ENCODE assay signal across 9 mouse cellular contexts in genomic region chr5:149143766-149144375, GRCm38 (mm10). TPM values are rescaled to one million over a fixed set of nuclear protein-coding genes. Genes with fewer than 3 reads are reported as not detected.
DNase-seq lines count a peak whose midpoint lies in the region; ATAC-seq and TF ChIP-seq lines count a peak whose summit lies in the region.
"Had no signal": no experiment of that assay in that cellular context is flagged by ENCODE, and none has a peak within 500 bp of the region (broad histone marks: within the 10 kb centered on the region; RNA-seq: fewer than 3 reads in every experiment).

No protein-coding gene starts in this region.

- H3K36me3 ChIP-seq in heart, embryonic 13.5 days, result no peaks in the 10 kb centered on the region
- no peaks in the 10 kb centered on the region for H3K36me3 ChIP-seq in heart, embryonic 10.5 days
- H3K36me3 ChIP-seq in embryonic facial prominence, embryonic 11.5 days (replicated peaks; ENCODE audit: control insufficient read depth, insufficient read depth, low read depth, low read length), result no peaks in the 10 kb centered on the region
- no peaks in the 10 kb centered on the region for H3K36me3 ChIP-seq in lung, embryonic 16.5 days (ENCODE audit: control insufficient read depth, insufficient read depth, low read length)
- no peaks in the 10 kb centered on the region for H3K36me3 ChIP-seq in hindbrain, embryonic 11.5 days (ENCODE audit: control insufficient read depth, insufficient read depth, low read length)
- H3K36me3 ChIP-seq: neural tube, embryonic 13.5 days had no signal

- TF ChIP-seq CTCF in layer of hippocampus, adult 2 months (conservative IDR thresholded peaks at IDR 0.05), result no peak

- no peak for DNase-seq in heart, embryonic 10.5 days (ENCODE audit: low spot score)
- DNase-seq in embryonic facial prominence, embryonic 11.5 days (ENCODE audit: low spot score), result peak; percentile 22
- peak; percentile 58 to 74 for DNase-seq in layer of hippocampus, adult 2 months (ENCODE audit: low spot score in 2 of 2)
- DNase-seq in urinary bladder, postnatal 25 days (ENCODE audit: low spot score), result peak; percentile 13
- DNase-seq in hindbrain, embryonic 11.5 days (ENCODE audit: low spot score), result no peak

- no peaks in the 10 kb centered on the region for H3K9me3 ChIP-seq in heart, embryonic 13.5 days
- H3K9me3 ChIP-seq in heart, embryonic 10.5 days, result no peaks in the 10 kb centered on the region
- no peaks in the 10 kb centered on the region for H3K9me3 ChIP-seq in embryonic facial prominence, embryonic 11.5 days (replicated peaks; ENCODE audit: control insufficient read depth, low read length)
- no peaks in the 10 kb centered on the region for H3K9me3 ChIP-seq in lung, embryonic 16.5 days (ENCODE audit: control insufficient read depth, low read length)
- H3K9me3 ChIP-seq in hindbrain, embryonic 11.5 days (ENCODE audit: control insufficient read depth, low read length), result no peaks in the 10 kb centered on the region
- H3K9me3 ChIP-seq: neural tube, embryonic 13.5 days had no signal

- no peak overlapping the region for H3K9ac ChIP-seq in heart, embryonic 13.5 days
- H3K9ac ChIP-seq in embryonic facial prominence, embryonic 11.5 days (replicated peaks; ENCODE audit: low read length), result no peak overlapping the region
- 0 out of 2 replicates have a peak overlapping the region, but pooled peaks have one; percentile 30 for H3K9ac ChIP-seq in lung, embryonic 16.5 days (ENCODE audit: low read length)
- H3K9ac ChIP-seq in hindbrain, embryonic 11.5 days (ENCODE audit: low read depth, low read length), result no peak overlapping the region
- H3K9ac ChIP-seq: neural tube, embryonic 13.5 days had no signal

- no peaks in the 10 kb centered on the region for H3K4me1 ChIP-seq in heart, embryonic 13.5 days
- H3K4me1 ChIP-seq in heart, embryonic 10.5 days, result no peaks in the 10 kb centered on the region; the same call in 1 of the 2 replicates
- no peaks in the 10 kb centered on the region for H3K4me1 ChIP-seq in embryonic facial prominence, embryonic 11.5 days (ENCODE audit: control insufficient read depth, insufficient read depth, low read length)
- H3K4me1 ChIP-seq in lung, embryonic 16.5 days (replicated peaks; ENCODE audit: control insufficient read depth, insufficient read depth, low read length), result no peaks in the 10 kb centered on the region
- no peaks in the 10 kb centered on the region for H3K4me1 ChIP-seq in hindbrain, embryonic 11.5 days (replicated peaks; ENCODE audit: control insufficient read depth, insufficient read depth, low read length)
- H3K4me1 ChIP-seq: neural tube, embryonic 13.5 days had no signal

- H3K4me2 ChIP-seq in heart, embryonic 13.5 days, result peak overlapping the region; percentile 20; the same call in 1 of the 2 replicates
- H3K4me2 ChIP-seq in embryonic facial prominence, embryonic 11.5 days (ENCODE audit: low read depth, low read length), result no peak overlapping the region
- H3K4me2 ChIP-seq in lung, embryonic 16.5 days (ENCODE audit: low read depth, low read length), result no peak overlapping the region
- H3K4me2 ChIP-seq in hindbrain, embryonic 11.5 days (replicated peaks; ENCODE audit: low read depth, low read length), result no peak overlapping the region
- H3K4me2 ChIP-seq: neural tube, embryonic 13.5 days had no signal

- peak overlapping the region; percentile 30 for H3K27ac ChIP-seq in heart, embryonic 13.5 days (replicated peaks)
- H3K27ac ChIP-seq in heart, embryonic 10.5 days, result no peak overlapping the region
- no peak overlapping the region for H3K27ac ChIP-seq in embryonic facial prominence, embryonic 11.5 days (replicated peaks; ENCODE audit: low read depth, low read length)
- H3K27ac ChIP-seq in layer of hippocampus, adult 2 months, result peak overlapping the region; percentile 74; the same call in 1 of the 2 replicates
- no peak overlapping the region for H3K27ac ChIP-seq in lung, embryonic 16.5 days (ENCODE audit: low read length)
- H3K27ac ChIP-seq in hindbrain, embryonic 11.5 days (ENCODE audit: low read depth, low read length), result no peak overlapping the region
- H3K27ac ChIP-seq: neural tube, embryonic 13.5 days had no signal

- no peak overlapping the region for H3K4me3 ChIP-seq in heart, embryonic 13.5 days
- H3K4me3 ChIP-seq in heart, embryonic 10.5 days, result no peak overlapping the region
- H3K4me3 ChIP-seq in embryonic facial prominence, embryonic 11.5 days (ENCODE audit: low read depth, low read length), result no peak overlapping the region
- H3K4me3 ChIP-seq in layer of hippocampus, adult 2 months, result peak overlapping the region; percentile 30
- H3K4me3 ChIP-seq in lung, embryonic 16.5 days (ENCODE audit: low read length), result no peak overlapping the region
- H3K4me3 ChIP-seq in hindbrain, embryonic 11.5 days (ENCODE audit: low read depth, low read length), result no peak overlapping the region
- H3K4me3 ChIP-seq: neural tube, embryonic 13.5 days had no signal

- WGBS in heart, embryonic 13.5 days, result 58% methylated on average over 25 of the region's 25 CpGs
- WGBS in heart, embryonic 10.5 days, result 66% methylated on average over 25 of the region's 25 CpGs
- WGBS in embryonic facial prominence, embryonic 11.5 days, result 71% methylated on average over 25 of the region's 25 CpGs
- 61% methylated on average over 25 of the region's 25 CpGs for WGBS in lung, embryonic 16.5 days
- 80% methylated on average over 25 of the region's 25 CpGs for WGBS in hindbrain, embryonic 11.5 days

- H3K27me3 ChIP-seq in heart, embryonic 13.5 days (replicated peaks), result no peaks in the 10 kb centered on the region
- H3K27me3 ChIP-seq in heart, embryonic 10.5 days (ENCODE audit: insufficient read depth, poor library complexity, severe bottlenecking), result no peaks in the 10 kb centered on the region
- H3K27me3 ChIP-seq in embryonic facial prominence, embryonic 11.5 days (ENCODE audit: control insufficient read depth, insufficient read depth, low read length), result no peaks in the 10 kb centered on the region
- no peaks in the 10 kb centered on the region for H3K27me3 ChIP-seq in lung, embryonic 16.5 days (ENCODE audit: control insufficient read depth, insufficient read depth, low read depth, low read length)
- no peaks in the 10 kb centered on the region for H3K27me3 ChIP-seq in hindbrain, embryonic 11.5 days (ENCODE audit: control insufficient read depth, insufficient read depth, low read length)
- H3K27me3 ChIP-seq: neural tube, embryonic 13.5 days had no signal

- ATAC-seq in heart, embryonic 13.5 days (ENCODE audit: extremely low read depth, insufficient number of reproducible peaks, low FRiP score, low TSS enrichment), result no peak
- ATAC-seq in embryonic facial prominence, embryonic 11.5 days (replicated peaks; ENCODE audit: insufficient number of reproducible peaks, low FRiP score, low TSS enrichment, low read depth), result no peak
- ATAC-seq in lung, embryonic 16.5 days (ENCODE audit: low read depth), result peak; percentile 62
- ATAC-seq in hindbrain, embryonic 11.5 days (ENCODE audit: low FRiP score), result no peak
- no peak for ATAC-seq in granulocyte monocyte progenitor cell, adult 5-6 weeks (replicated peaks; ENCODE audit: poor library complexity, severe bottlenecking)

RNA-seq across cellular contexts. Expression of gene Uspl1, which starts 40.3 kb away (rescaled TPM):
- 29.4 and 30.1 TPM in 2 replicates for polyA plus RNA-seq in heart, embryonic 13.5 days (2015; fragmentation: Nextera tagmentation; extraction: Ambion mirVana)
- polyA plus RNA-seq in heart, embryonic 10.5 days (2016; fragmentation: Nextera tagmentation; extraction: Ambion mirVana), result 45.9 and 53.7 TPM in 2 replicates
- polyA plus RNA-seq in embryonic facial prominence, embryonic 11.5 days (2014; fragmentation: Nextera tagmentation; extraction: Ambion mirVana), result 77.6 and 82.1 TPM in 2 replicates
- total RNA-seq in layer of hippocampus, adult 2 months (2021), result 10 to 100 TPM; 38.8 to 39.0 TPM
- polyA plus RNA-seq in lung, embryonic 16.5 days (2015; fragmentation: Nextera tagmentation; extraction: Ambion mirVana), result 32.7 and 37.5 TPM in 2 replicates
- 73.7 and 79.9 TPM in 2 replicates for polyA plus RNA-seq in hindbrain, embryonic 11.5 days (2014; fragmentation: Nextera tagmentation; extraction: Ambion mirVana)
- total RNA-seq in granulocyte monocyte progenitor cell, adult 5-6 weeks (2014; fragmentation: Nextera tagmentation), result 23.7 and 47.8 TPM in 2 replicates
- total RNA-seq in granulocyte monocyte progenitor cell, adult 5-6 weeks (2017), result 33.7 and 34.6 TPM in 2 replicates

RNA-seq across cellular contexts. Expression of gene Hmgb1, which starts 40.4 kb away (rescaled TPM):
- 675 and 751 TPM in 2 replicates for polyA plus RNA-seq in heart, embryonic 13.5 days (2015; fragmentation: Nextera tagmentation; extraction: Ambion mirVana)
- polyA plus RNA-seq in heart, embryonic 10.5 days (2016; fragmentation: Nextera tagmentation; extraction: Ambion mirVana), result 757 and 1,068 TPM in 2 replicates
- 2,078 and 2,281 TPM in 2 replicates for polyA plus RNA-seq in embryonic facial prominence, embryonic 11.5 days (2014; fragmentation: Nextera tagmentation; extraction: Ambion mirVana)
- 100 to 1,000 TPM; 143 to 147 TPM for total RNA-seq in layer of hippocampus, adult 2 months (2021)
- 1,316 and 1,601 TPM in 2 replicates for polyA plus RNA-seq in lung, embryonic 16.5 days (2015; fragmentation: Nextera tagmentation; extraction: Ambion mirVana)
- 1,633 and 1,649 TPM in 2 replicates for polyA plus RNA-seq in hindbrain, embryonic 11.5 days (2014; fragmentation: Nextera tagmentation; extraction: Ambion mirVana)
- total RNA-seq in granulocyte monocyte progenitor cell, adult 5-6 weeks (2014; fragmentation: Nextera tagmentation), result 758 and 1,067 TPM in 2 replicates
- 985 and 1,480 TPM in 2 replicates for total RNA-seq in granulocyte monocyte progenitor cell, adult 5-6 weeks (2017)

Comparison
In these comparisons a context has a peak if more than half of its experiments do, and no peak if none do; other contexts are left out.
1. H3K27ac ChIP-seq: peak in heart, embryonic 13.5 days (single experiment) and layer of hippocampus, adult 2 months (single experiment); none in heart, embryonic 10.5 days (single experiment), embryonic facial prominence, embryonic 11.5 days (single experiment), lung, embryonic 16.5 days (single experiment) and hindbrain, embryonic 11.5 days (single experiment).
2. DNase-seq: peak in embryonic facial prominence, embryonic 11.5 days (single experiment), layer of hippocampus, adult 2 months (2 of 2) and urinary bladder, postnatal 25 days (single experiment); none in heart, embryonic 10.5 days (single experiment) and hindbrain, embryonic 11.5 days (single experiment).